Mouse (Mus musculus) gastrocnemius, adult 2 months (tissue): Measurements from ENCODE around the gene Adk. TPM values are rescaled to one million over a fixed set of nuclear protein-coding genes. Genes with fewer than 3 reads are reported as not detected.

Experiments used
- DNase-seq: peaks from one replicate; pipeline ENCODE4 v3.0.0; 2022
- H3K27ac ChIP-seq: fragments of 200-600 bp; 2 replicates; pipeline ENCODE4 v1.8.1; 2022; ENCODE audit warnings: mild to moderate bottlenecking
- H3K4me3 ChIP-seq: fragments of 200-600 bp; 2 replicates; pipeline ENCODE4 v1.8.1; 2022; ENCODE audit warnings: mild to moderate bottlenecking, moderate library complexity
- CTCF ChIP-seq: fragments of 200-600 bp; IDR thresholded peaks from 2 replicates; pipeline ENCODE4 v1.8.1; 2022; ENCODE audit warnings: antibody characterized with exemption, mild to moderate bottlenecking, moderate library complexity
- intact Hi-C: fragments of 180-260 bp; cut with DNase I; formaldehyde crosslinking; loops from one replicate; pipeline ENCODE4 v1.15.1; 2025
- total RNA-seq, 2 experiments: library from RNA; stranded (reverse); gene quantifications; 2 replicates each; pipeline ENCODE4 v1.2.3; 2021

The Adk gene
- total RNA-seq, 2 experiments from 2014 or later, result 77.1 to 152 TPM

DNA sequence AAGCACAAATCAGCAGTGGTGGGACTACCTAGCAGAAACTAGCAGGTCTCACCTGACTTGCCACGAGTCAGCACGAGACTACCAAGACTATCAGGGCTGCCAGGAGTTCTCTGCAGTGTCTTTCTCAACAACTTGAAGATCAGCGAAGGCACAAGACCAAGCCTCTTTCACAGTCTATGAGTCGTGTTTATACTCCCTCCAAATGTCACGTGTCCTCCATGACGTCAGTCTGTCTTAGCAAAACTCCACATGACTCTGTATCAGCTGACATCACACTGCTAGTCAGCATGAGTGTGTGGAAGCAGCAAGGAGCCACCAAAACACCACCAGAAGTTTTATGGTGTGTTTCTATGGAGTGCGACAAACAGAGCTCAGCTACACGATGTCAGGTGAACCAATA is 215.9 kb downstream of the Adk start:
- no peak for TF ChIP-seq CTCF
- intact Hi-C loops, result no loop called here
- no peak overlapping the region for H3K4me3 ChIP-seq
- DNase-seq, result no peak
- no peak overlapping the region for H3K27ac ChIP-seq

GRCm38 (mm10) chr14:21271472-21271871 is 219.1 kb downstream of the Adk start:
- no peak for TF ChIP-seq CTCF
- intact Hi-C loops, result no loop called here

DNA sequence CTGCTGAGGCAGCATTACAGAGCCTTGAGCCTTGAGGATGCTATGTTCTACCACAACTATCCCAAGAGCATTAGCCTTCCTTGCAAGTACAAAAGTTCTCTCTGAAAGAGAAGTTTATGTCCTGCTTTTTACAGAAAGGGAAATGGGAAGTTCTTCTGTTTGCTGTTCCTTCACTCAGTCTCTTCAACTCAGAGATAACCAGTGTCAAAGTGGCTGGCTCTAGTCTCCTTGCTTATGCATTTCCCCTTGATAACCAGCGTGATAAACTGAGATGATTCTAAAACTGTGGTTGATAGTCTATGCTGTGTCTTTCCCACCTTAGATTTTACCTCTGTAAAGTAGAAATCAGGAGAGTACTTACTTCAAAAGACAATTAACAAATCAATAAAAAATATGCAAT is 223.4 kb downstream of the Adk start:
- no peak overlapping the region for H3K27ac ChIP-seq
- intact Hi-C loops, result no loop called here
- no peak for DNase-seq
- TF ChIP-seq CTCF, result no peak
- no peak overlapping the region for H3K4me3 ChIP-seq

More at GRCm38 (mm10) chr14:21271472-21271871, 219.1 kb downstream of the Adk start:
- Histone ChIP-seq H3K27ac (no peak overlapping the region), H3K4me3 (no peak overlapping the region)
- DNase-seq, result no peak

GRCm38 (mm10) chr14:21278290-21278689 is 225.9 kb downstream of the Adk start:
- intact Hi-C loops, result no loop called here
- Histone ChIP-seq H3K4me3 (no peak overlapping the region), H3K27ac (no peak overlapping the region)
- no peak for TF ChIP-seq CTCF
- DNase-seq, result no peak

DNA sequence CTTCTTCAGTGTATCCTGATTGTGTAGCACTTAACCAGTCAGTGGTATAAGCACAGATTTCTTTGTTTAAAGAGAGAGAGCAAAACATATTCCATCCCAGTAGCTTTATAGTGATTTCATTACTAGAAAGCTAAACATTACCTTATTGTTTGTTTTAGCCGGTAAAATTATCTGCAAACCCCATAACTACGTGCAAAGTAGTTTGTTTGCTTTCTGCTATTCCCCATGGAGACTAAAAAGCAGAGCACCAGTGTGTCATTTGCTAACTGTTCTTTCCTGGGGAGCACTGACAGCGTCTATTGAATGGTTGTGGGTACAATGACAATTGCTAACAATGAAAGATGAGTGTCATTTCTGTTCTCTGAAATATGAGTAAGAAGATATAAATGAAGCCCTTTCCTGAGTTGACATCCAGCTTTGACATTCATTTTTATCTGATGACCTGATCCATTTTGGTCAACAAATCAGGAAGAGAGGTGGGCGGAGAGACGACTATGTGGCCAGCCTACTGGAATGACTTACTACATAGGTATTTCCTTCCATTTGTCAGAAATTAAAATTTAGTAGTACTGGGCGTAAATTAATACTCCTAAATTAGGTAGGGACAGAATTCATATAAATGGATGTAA is 226.6 kb downstream of the Adk start:
- intact Hi-C loops, result no loop called here
- TF ChIP-seq CTCF, result no peak
- H3K4me3 ChIP-seq, result no peak overlapping the region
- H3K27ac ChIP-seq, result no peak overlapping the region
- no peak for DNase-seq

DNA sequence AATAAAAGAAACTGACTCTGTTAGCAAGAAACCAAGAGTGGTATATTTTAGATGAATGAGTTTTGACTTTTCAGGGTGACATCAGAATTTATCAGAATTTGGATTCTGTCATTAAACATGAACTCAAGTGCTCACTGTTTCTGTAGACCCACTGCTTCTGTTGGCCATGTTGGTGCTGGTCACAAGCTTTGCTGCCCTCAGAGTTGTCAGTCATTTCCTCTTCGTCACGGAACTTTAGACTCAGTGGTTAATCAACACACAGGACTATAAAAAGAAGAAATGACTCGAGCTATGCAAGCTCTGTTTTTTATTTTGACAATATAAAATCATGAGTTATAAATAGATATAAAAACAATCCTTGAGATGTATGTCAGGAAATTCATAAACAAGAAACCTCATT is 228.1 kb downstream of the Adk start:
- no peak for DNase-seq
- no peak overlapping the region for H3K27ac ChIP-seq
- no peak overlapping the region for H3K4me3 ChIP-seq
- TF ChIP-seq CTCF, result no peak
- intact Hi-C loops, result no loop called here

DNA sequence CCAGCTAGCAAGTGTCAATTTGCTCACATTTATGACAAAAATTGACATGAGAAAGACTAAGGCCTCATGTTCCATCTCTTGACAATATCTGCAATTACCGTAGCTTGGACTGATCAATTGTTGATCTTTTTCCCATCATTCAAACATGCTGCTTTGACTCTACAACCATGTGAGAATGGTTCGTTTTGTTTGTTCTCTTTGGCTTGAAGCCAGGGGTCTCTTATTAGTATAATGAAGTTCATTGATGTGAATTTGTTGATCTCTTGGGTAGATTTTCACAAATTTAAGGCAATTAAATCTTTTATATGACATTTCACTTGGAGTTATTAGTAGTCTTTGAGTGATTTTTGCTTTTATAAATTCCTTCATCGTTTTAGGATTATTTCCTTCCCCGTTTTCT is 229.1 kb downstream of the Adk start:
- Histone ChIP-seq H3K27ac (no peak overlapping the region), H3K4me3 (no peak overlapping the region)
- no peak for DNase-seq
- intact Hi-C loops, result no loop called here
- TF ChIP-seq CTCF, result no peak

DNA sequence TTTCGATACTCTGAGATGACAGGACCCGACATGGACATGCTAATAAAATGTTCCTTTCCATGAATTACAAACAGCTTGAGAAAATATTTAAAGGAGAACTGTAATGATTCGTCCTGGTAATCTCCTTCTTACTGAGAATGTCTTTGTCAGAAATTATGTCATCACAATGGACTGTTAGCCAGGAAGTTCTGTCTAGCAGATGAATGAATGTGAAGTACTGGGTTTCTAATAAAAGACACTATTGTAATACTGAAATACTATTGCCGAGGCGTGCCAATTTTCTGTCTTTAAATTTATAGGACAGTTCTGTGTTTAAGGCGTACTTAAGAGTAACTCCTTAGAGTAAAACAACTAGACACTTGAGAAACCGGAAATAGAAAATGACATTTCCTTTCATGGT is 231.7 kb downstream of the Adk start:
- DNase-seq, result no peak
- H3K4me3 ChIP-seq, result no peak overlapping the region
- no peak for TF ChIP-seq CTCF
- intact Hi-C loops, result no loop called here
- H3K27ac ChIP-seq, result no peak overlapping the region

GRCm38 (mm10) chr14:21284847-21285246 is 232.5 kb downstream of the Adk start:
- no peak overlapping the region for H3K27ac ChIP-seq
- TF ChIP-seq CTCF, result no peak
- no peak overlapping the region for H3K4me3 ChIP-seq
- intact Hi-C loops, result no loop called here
- DNase-seq, result no peak

DNA sequence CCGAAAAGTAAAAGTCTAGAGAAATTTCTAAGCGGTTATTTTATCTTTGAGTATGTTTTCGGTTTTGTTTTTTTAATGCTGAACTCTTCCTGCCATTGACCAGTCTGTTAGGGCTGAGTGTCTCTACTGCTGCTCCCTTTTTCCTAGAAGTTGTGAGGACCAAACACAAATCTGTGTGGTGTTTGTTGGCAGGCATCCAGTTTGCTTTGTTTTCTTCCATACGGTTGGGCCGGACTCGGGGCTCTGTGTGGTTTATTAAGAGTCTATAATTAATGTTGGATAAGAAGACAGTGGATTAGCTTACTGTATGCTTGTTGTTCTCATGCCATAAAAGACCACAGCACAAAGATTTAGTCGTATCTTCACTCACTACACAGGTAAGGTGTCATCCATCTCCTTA is 233.9 kb downstream of the Adk start:
- TF ChIP-seq CTCF, result no peak
- no peak overlapping the region for H3K4me3 ChIP-seq
- H3K27ac ChIP-seq, result no peak overlapping the region
- DNase-seq, result no peak
- intact Hi-C loops, result no loop called here

GRCm38 (mm10) chr14:21287726-21288442 is 235.5 kb downstream of the Adk start:
- no peak for TF ChIP-seq CTCF
- intact Hi-C loops, result no loop called here
- no peak overlapping the region for H3K4me3 ChIP-seq
- DNase-seq, result no peak
- no peak overlapping the region for H3K27ac ChIP-seq

- intact Hi-C loops, result no loop called here
- DNase-seq, result no peak
Observed at GRCm38 (mm10) chr14:21299743-21300142, 247.4 kb downstream of the Adk start.

GRCm38 (mm10) chr14:21304815-21305214 is 252.4 kb downstream of the Adk start:
- peak overlapping the region; percentile 48; the same call in 1 of the 2 replicates for H3K27ac ChIP-seq
- DNase-seq, result peak; percentile 55
- TF ChIP-seq CTCF, result no peak
- intact Hi-C loops, result no loop called here
- no peak overlapping the region for H3K4me3 ChIP-seq

More at GRCm38 (mm10) chr14:21299743-21300142, 247.4 kb downstream of the Adk start:
- Histone ChIP-seq H3K27ac (no peak overlapping the region), H3K4me3 (no peak overlapping the region)
- TF ChIP-seq CTCF, result no peak

DNA sequence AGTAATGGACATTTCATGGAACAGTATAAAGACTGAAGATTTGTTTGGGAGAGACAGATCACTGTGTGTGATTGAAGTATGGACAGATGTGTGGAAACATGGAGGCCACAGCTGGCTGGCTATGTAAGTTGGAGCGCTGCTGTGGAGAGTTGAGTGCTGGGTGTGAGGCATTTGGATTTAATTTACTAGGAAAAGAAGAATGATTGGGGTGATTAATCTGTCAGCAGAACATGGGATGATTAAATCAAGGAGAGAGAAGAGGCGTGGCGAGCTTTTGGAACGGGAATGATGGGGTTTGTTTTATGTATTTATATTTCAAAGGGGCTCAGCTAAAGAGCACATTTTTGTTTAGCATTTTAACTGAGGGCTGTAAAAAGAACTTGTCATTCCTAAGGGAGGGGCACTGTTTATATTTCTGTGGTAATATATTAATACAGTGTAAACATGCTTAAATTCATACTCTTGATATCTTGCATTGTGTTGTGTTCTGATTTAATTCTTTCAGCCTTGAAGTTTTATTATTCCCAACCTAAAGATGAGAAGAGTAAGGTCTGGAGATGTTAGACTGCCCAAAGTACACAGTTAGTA is 256.1 kb downstream of the Adk start:
- H3K27ac ChIP-seq, result no peak overlapping the region
- DNase-seq, result no peak
- no peak overlapping the region for H3K4me3 ChIP-seq
- no peak for TF ChIP-seq CTCF
- intact Hi-C loops, result no loop called here
